Mouse (Mus musculus): Measurements from ENCODE around the gene Pitpnc1. TPM values are rescaled to one million over a fixed set of nuclear protein-coding genes. Genes with fewer than 3 reads are reported as not detected.

Pitpnc1 gene
- polyA plus RNA-seq, 1 experiment from 2014 or later, result 38.1 TPM

DNA sequence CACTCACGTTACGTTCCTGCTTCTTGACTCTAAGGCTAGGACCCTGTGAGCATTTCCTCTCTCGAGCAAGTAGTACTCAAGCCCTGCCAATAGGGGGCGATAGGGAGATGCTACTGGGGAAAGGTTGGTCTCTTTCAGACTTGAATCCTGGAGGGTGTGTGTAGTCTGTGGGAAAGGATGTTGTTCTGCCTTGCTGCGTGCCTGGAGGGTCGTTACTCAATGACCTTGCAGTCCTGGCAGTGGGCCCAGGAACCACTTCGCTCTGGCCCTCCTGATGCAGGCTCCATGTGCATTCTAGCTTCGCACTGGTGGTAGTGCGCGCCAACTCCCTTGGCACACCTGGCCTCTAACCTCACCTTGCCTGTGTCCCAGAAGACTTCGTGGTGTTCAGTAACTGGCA is 215.3 kb downstream of the Pitpnc1 start:
- Histone ChIP-seq H3K4me3 (ENCODE audit: low read depth, low read length) (no peak overlapping the region), H3K9me3 (ENCODE audit: control insufficient read depth, low read length) (no peaks in the 10 kb centered on the region), H3K27ac (ENCODE audit: low read depth, low read length) (no peak overlapping the region), H3K4me1 (ENCODE audit: control insufficient read depth, insufficient read depth, low read length) (no peaks in the 10 kb centered on the region), H3K4me2 (ENCODE audit: low read depth) (no peak overlapping the region), H3K9ac (ENCODE audit: low read length) (no peak overlapping the region), H3K27me3 (ENCODE audit: control insufficient read depth, insufficient read depth, low read length) (no peaks in the 10 kb centered on the region), H3K36me3 (ENCODE audit: control insufficient read depth, insufficient read depth, low read length) (peaks cover 3% of the 10 kb centered on the region; the same call in 1 of the 2 replicates)
- WGBS, result 89% methylated on average over 11 of the region's 11 CpGs
- ATAC-seq (ENCODE audit: insufficient read depth, low FRiP score, low TSS enrichment) (no peak), DNase-seq (ENCODE audit: low spot score) (no peak)

DNA sequence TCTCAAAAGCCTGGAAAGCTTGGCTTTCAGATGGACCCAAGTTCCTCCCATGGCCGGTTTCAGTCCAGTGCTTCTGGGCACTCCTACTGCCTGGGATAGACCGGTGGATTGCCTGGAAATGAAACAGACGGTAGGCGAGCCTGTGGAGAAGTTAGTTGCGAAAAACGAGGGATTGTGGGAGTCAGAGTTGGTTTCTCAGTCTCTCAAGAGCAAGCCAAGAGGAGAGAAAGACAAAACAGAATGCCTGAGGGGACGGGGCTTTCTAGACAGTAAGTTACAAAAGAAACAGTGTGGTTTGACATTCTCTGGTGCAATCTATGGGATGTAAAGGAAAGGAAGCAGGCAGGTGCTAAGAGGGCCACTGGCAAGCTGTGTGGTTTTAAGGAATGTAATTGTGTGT is 216.3 kb downstream of the Pitpnc1 start:
- Histone ChIP-seq H3K4me2 (ENCODE audit: low read depth) (no peak overlapping the region), H3K27me3 (ENCODE audit: control insufficient read depth, insufficient read depth, low read length) (no peaks in the 10 kb centered on the region), H3K9ac (ENCODE audit: low read length) (no peak overlapping the region), H3K36me3 (ENCODE audit: control insufficient read depth, insufficient read depth, low read length) (peaks cover 3% of the 10 kb centered on the region; the same call in 1 of the 2 replicates), H3K4me3 (ENCODE audit: low read depth, low read length) (no peak overlapping the region), H3K4me1 (ENCODE audit: control insufficient read depth, insufficient read depth, low read length) (no peaks in the 10 kb centered on the region), H3K27ac (ENCODE audit: low read depth, low read length) (no peak overlapping the region), H3K9me3 (ENCODE audit: control insufficient read depth, low read length) (no peaks in the 10 kb centered on the region)
- no peak for DNase-seq (ENCODE audit: low spot score)
- 92% methylated on average over 7 of the region's 7 CpGs for WGBS
- no peak for ATAC-seq (ENCODE audit: insufficient read depth, low FRiP score, low TSS enrichment)

DNA sequence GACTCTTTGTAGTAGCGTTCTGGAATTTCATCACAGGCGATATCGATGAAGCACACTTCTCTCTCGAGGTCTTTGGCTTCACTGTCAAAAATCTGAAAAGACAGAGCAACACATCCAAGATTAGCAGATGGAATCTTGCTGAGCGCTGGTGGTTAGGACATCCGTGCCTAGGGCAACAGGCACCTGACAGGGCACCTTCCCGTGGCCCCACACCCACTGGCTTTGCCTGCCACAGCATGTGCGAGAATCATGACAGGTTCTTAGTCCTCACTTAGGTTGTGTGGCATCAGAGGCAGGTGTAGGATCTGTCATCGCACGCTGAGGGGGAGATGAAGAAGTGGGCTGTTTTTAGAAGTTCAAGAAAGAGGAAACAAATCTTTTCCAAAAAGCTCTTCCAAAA is 218.5 kb downstream of the Pitpnc1 start:
- 95% methylated on average over 10 of the region's 10 CpGs for WGBS
- ATAC-seq (ENCODE audit: insufficient read depth, low FRiP score, low TSS enrichment) (no peak), DNase-seq (ENCODE audit: low spot score) (no peak)
- Histone ChIP-seq H3K9me3 (ENCODE audit: control insufficient read depth, low read length) (no peaks in the 10 kb centered on the region), H3K9ac (ENCODE audit: low read length) (no peak overlapping the region), H3K36me3 (ENCODE audit: control insufficient read depth, insufficient read depth, low read length) (peaks cover 6% of the 10 kb centered on the region; the same call in 1 of the 2 replicates), H3K4me3 (ENCODE audit: low read depth, low read length) (no peak overlapping the region), H3K27me3 (ENCODE audit: control insufficient read depth, insufficient read depth, low read length) (no peaks in the 10 kb centered on the region), H3K4me2 (ENCODE audit: low read depth) (no peak overlapping the region), H3K4me1 (ENCODE audit: control insufficient read depth, insufficient read depth, low read length) (no peaks in the 10 kb centered on the region), H3K27ac (ENCODE audit: low read depth, low read length) (no peak overlapping the region)

DNA sequence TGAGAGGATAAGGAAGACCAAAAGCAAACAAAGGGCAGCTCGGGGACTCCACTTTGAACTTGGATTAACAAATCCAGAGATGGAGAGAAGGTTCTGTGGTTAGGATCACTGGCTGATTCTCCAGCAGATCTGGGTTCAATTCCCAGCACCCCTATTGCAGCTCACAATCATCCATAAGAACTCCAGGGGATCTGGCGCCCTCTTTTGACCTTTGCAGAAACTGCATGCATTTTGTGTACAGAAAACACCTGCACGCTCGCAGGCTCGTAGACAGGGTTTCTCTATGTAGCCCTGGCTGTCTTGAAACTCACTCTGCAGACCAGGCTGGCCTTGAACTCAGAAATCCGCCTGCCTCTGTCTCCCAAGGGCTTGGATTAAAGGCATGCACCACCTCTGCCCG is 219.0 kb downstream of the Pitpnc1 start:
- no peaks in the 10 kb centered on the region for H3K27me3 ChIP-seq (ENCODE audit: control insufficient read depth, insufficient read depth, low read length)
- no peak overlapping the region for H3K9ac ChIP-seq (ENCODE audit: low read length)
- no peaks in the 10 kb centered on the region for H3K9me3 ChIP-seq (ENCODE audit: control insufficient read depth, low read length)
- no peak overlapping the region for H3K4me2 ChIP-seq (ENCODE audit: low read depth)
- no peaks in the 10 kb centered on the region for H3K4me1 ChIP-seq (ENCODE audit: control insufficient read depth, insufficient read depth, low read length)
- H3K27ac ChIP-seq (ENCODE audit: low read depth, low read length), result no peak overlapping the region
- no peak overlapping the region for H3K4me3 ChIP-seq (ENCODE audit: low read depth, low read length)
- 89% methylated on average over 7 of the region's 7 CpGs for WGBS
- DNase-seq (ENCODE audit: low spot score) (no peak), ATAC-seq (ENCODE audit: insufficient read depth, low FRiP score, low TSS enrichment) (no peak)
- peaks cover 6% of the 10 kb centered on the region; the same call in 1 of the 2 replicates for H3K36me3 ChIP-seq (ENCODE audit: control insufficient read depth, insufficient read depth, low read length)

DNA sequence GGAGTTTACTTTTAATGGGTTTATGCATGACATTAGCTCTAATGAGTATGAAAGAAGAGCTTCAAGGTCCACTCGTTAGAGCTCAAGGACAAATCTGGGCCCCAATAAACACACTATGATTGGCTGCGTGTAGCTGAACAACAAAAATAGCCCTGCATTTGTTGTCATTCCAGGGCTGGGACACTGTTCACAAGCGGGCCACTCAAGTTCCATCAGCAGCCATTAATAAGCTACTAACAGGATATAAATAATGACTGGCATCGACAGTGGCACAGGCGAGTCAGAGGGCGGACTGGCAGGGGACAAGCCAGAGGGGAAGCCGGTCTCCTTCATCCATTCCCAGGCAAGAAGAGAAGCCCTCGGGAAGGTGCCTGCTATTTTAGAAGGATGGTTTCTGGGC is 219.6 kb downstream of the Pitpnc1 start:
- ATAC-seq (ENCODE audit: insufficient read depth, low FRiP score, low TSS enrichment), result no peak
- no peaks in the 10 kb centered on the region for H3K4me1 ChIP-seq (ENCODE audit: control insufficient read depth, insufficient read depth, low read length)
- H3K9me3 ChIP-seq (ENCODE audit: control insufficient read depth, low read length), result no peaks in the 10 kb centered on the region
- H3K4me3 ChIP-seq (ENCODE audit: low read depth, low read length), result no peak overlapping the region
- no peak overlapping the region for H3K9ac ChIP-seq (ENCODE audit: low read length)
- DNase-seq (ENCODE audit: low spot score), result no peak
- peaks cover 6% of the 10 kb centered on the region; the same call in 1 of the 2 replicates for H3K36me3 ChIP-seq (ENCODE audit: control insufficient read depth, insufficient read depth, low read length)
- H3K27ac ChIP-seq (ENCODE audit: low read depth, low read length), result no peak overlapping the region
- H3K27me3 ChIP-seq (ENCODE audit: control insufficient read depth, insufficient read depth, low read length), result no peaks in the 10 kb centered on the region
- no peak overlapping the region for H3K4me2 ChIP-seq (ENCODE audit: low read depth)
- WGBS, result 98% methylated on average over 8 of the region's 8 CpGs

DNA sequence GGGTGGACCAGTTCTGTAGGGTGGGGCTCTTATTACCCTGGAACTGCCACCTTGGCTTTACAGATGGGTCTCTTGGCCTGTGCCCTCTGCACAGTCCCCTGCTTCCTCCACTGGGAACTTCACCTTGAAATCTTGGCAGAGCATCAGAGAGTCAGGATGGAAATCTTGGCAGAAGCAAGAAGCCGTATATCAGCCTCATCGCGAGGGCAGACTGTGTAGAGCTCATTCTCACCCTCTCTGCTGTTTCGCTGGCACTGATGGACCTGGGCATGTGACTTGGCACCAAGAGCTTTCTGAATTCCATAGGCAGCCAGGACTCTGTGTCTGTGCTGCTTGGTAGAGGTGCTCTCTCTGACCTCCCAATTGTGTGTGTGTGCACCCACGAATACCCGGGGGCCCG is 221.7 kb downstream of the Pitpnc1 start:
- H3K4me2 ChIP-seq (ENCODE audit: low read depth), result no peak overlapping the region
- DNase-seq (ENCODE audit: low spot score), result no peak
- H3K4me1 ChIP-seq (ENCODE audit: control insufficient read depth, insufficient read depth, low read length), result no peaks in the 10 kb centered on the region
- H3K9ac ChIP-seq (ENCODE audit: low read length), result no peak overlapping the region
- ATAC-seq (ENCODE audit: insufficient read depth, low FRiP score, low TSS enrichment), result no peak
- peaks cover 6% of the 10 kb centered on the region; the same call in 1 of the 2 replicates for H3K36me3 ChIP-seq (ENCODE audit: control insufficient read depth, insufficient read depth, low read length)
- no peaks in the 10 kb centered on the region for H3K9me3 ChIP-seq (ENCODE audit: control insufficient read depth, low read length)
- 96% methylated on average over 7 of the region's 7 CpGs for WGBS
- no peak overlapping the region for H3K27ac ChIP-seq (ENCODE audit: low read depth, low read length)
- no peaks in the 10 kb centered on the region for H3K27me3 ChIP-seq (ENCODE audit: control insufficient read depth, insufficient read depth, low read length)
- H3K4me3 ChIP-seq (ENCODE audit: low read depth, low read length), result no peak overlapping the region

DNA sequence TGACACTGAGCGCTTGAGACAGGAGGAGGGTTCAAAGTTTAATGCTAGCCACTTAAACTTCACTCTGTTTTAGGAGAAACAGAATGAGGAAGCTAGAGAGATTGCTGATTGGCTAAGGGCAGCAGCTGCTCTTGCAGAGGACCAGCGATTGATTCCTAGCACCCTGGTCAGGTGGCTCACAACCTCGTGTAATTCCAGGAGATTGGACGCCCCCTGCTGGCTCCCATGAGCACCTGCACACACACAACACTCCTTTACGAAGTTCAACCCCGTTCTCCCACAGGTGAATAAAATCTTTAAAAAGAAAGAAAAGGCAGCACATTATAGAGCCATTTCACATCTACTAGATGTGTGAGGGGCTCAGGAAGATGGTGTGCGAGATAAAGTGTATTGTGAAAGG is 224.8 kb downstream of the Pitpnc1 start:
- no peak overlapping the region for H3K27ac ChIP-seq (ENCODE audit: low read depth, low read length)
- H3K9me3 ChIP-seq (ENCODE audit: control insufficient read depth, low read length), result no peaks in the 10 kb centered on the region
- no peak overlapping the region for H3K9ac ChIP-seq (ENCODE audit: low read length)
- H3K4me1 ChIP-seq (ENCODE audit: control insufficient read depth, insufficient read depth, low read length), result no peaks in the 10 kb centered on the region
- WGBS, result 93% methylated on average over 7 of the region's 7 CpGs
- no peak for ATAC-seq (ENCODE audit: insufficient read depth, low FRiP score, low TSS enrichment)
- H3K36me3 ChIP-seq (ENCODE audit: control insufficient read depth, insufficient read depth, low read length), result 0 out of 2 replicates have a peak, but pooled peaks cover 4% of the 10 kb centered on the region
- no peak overlapping the region for H3K4me3 ChIP-seq (ENCODE audit: low read depth, low read length)
- no peak overlapping the region for H3K4me2 ChIP-seq (ENCODE audit: low read depth)
- no peak for DNase-seq (ENCODE audit: low spot score)
- H3K27me3 ChIP-seq (ENCODE audit: control insufficient read depth, insufficient read depth, low read length), result no peaks in the 10 kb centered on the region

DNA sequence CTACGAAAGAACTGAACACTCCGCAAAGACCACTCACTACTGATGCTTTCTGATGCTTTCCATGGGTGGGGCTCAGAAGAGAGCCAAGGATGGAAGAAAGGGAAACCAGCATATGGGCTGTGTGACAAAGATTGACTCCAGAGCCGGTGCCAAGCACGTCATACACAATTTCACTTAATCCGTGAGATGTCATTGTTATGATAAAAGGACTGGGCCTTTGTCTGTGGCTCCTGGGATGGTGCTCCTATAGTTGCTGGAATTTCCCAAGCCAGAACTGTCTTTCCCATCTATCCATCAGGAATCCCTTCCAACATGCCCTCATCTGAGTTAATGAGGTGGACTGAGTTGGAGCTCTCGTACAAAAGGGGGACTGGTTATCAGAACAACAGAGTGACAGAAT is 227.4 kb downstream of the Pitpnc1 start:
- DNase-seq (ENCODE audit: low spot score) (no peak), ATAC-seq (ENCODE audit: insufficient read depth, low FRiP score, low TSS enrichment) (no peak)
- Histone ChIP-seq H3K9me3 (ENCODE audit: control insufficient read depth, low read length) (no peaks in the 10 kb centered on the region), H3K4me1 (ENCODE audit: control insufficient read depth, insufficient read depth, low read length) (no peaks in the 10 kb centered on the region), H3K36me3 (ENCODE audit: control insufficient read depth, insufficient read depth, low read length) (no peaks in the 10 kb centered on the region), H3K27ac (ENCODE audit: low read depth, low read length) (no peak overlapping the region), H3K4me2 (ENCODE audit: low read depth) (no peak overlapping the region), H3K27me3 (ENCODE audit: control insufficient read depth, insufficient read depth, low read length) (no peaks in the 10 kb centered on the region), H3K4me3 (ENCODE audit: low read depth, low read length) (no peak overlapping the region), H3K9ac (ENCODE audit: low read length) (no peak overlapping the region)
- WGBS, result 75% methylated on average over 6 of the region's 6 CpGs

DNA sequence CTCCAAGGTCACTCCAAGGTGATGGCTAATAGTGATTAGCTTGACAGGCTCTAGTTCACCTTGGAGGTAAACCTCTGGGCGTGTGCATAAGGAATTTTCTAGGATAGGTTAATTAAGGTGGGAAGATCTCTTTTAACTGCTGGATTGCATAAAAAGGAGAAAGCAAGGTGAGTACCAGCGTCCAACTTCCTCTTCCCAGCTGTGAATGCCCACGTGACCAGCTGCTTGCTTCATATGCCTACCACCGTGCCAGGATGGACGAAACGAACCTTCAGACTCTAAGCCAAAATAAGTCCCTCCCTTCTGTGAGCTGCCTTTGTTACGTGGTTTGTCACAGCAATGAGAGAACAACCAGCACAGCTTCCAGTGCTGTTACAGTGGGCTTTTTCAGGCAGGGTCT is 228.8 kb downstream of the Pitpnc1 start:
- no peak overlapping the region for H3K27ac ChIP-seq (ENCODE audit: low read depth, low read length)

More for the DNA sequence above, 228.8 kb downstream of the Pitpnc1 start:
- H3K9me3 ChIP-seq (ENCODE audit: control insufficient read depth, low read length), result no peaks in the 10 kb centered on the region
- H3K4me1 ChIP-seq (ENCODE audit: control insufficient read depth, insufficient read depth, low read length), result no peaks in the 10 kb centered on the region
- ATAC-seq (ENCODE audit: insufficient read depth, low FRiP score, low TSS enrichment) (no peak), DNase-seq (ENCODE audit: low spot score) (no peak)
- H3K27me3 ChIP-seq (ENCODE audit: control insufficient read depth, insufficient read depth, low read length), result no peaks in the 10 kb centered on the region
- H3K4me3 ChIP-seq (ENCODE audit: low read depth, low read length), result no peak overlapping the region
- no peak overlapping the region for H3K4me2 ChIP-seq (ENCODE audit: low read depth)
- no peak overlapping the region for H3K9ac ChIP-seq (ENCODE audit: low read length)
- 94% methylated on average over 7 of the region's 7 CpGs for WGBS
- H3K36me3 ChIP-seq (ENCODE audit: control insufficient read depth, insufficient read depth, low read length), result no peaks in the 10 kb centered on the region

All from neural tube, embryonic 11.5 days (tissue).